Mouse (Mus musculus) ES-Bruce4 (cell line): Measurements from ENCODE around the gene Kcnab3.

Source experiments
- CTCF ChIP-seq: IDR thresholded peaks from one replicate; pipeline ENCODE4 v1.8.1; 2011; ENCODE audit warnings: low read depth, low read length
- EP300 ChIP-seq: IDR thresholded peaks from 2 replicates; pipeline ENCODE4 v1.6.1; 2011; ENCODE audit warnings: low read depth, low read length; ENCODE audit not compliant: insufficient read depth

DNA sequence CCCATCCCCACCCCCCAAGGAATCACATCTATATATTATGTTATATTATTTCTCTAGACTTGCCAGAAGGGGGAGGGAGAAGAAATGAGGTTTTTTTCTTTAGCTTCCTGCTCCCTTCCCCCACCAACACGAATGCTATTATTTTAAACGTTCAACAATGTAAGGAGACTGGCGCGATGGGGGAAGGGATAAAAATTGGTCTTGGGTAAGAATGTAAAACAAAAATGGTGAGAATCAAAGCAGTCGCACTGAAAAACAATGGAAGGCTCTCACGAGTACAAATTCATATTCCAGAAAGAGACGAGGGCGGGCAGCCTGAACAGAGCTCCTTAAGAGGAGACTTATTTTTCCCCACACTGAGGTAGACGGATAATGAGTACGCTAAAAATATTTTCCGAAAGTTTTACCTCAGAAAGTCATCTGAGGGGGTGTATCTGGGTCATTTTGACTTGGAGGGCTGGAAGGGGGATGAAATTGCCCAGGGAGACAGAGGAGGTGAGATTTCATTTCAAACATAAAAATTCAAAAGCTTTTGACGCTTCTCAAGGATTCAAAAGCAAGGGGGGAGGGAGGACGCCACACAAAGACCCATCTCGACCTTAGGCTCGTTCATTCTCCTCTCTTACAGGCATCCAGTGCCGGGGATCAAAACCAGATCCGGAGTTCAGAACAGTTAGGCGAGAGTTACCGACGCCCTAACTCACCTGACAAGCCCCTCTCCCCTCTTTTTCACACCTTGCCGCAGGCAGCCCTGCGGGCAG is 41.0 kb downstream of the Kcnab3 start:
- TF ChIP-seq CTCF (no peak), EP300 (no peak)
